Mouse (Mus musculus): ENCODE results near the gene Yap1. TPM values are rescaled to one million over a fixed set of nuclear protein-coding genes. Genes with fewer than 3 reads are reported as not detected.

Yap1 gene
- 32.2 and 37.7 TPM in 2 replicates for polyA plus RNA-seq (2014; fragmentation: Nextera tagmentation; extraction: Ambion mirVana)

DNA sequence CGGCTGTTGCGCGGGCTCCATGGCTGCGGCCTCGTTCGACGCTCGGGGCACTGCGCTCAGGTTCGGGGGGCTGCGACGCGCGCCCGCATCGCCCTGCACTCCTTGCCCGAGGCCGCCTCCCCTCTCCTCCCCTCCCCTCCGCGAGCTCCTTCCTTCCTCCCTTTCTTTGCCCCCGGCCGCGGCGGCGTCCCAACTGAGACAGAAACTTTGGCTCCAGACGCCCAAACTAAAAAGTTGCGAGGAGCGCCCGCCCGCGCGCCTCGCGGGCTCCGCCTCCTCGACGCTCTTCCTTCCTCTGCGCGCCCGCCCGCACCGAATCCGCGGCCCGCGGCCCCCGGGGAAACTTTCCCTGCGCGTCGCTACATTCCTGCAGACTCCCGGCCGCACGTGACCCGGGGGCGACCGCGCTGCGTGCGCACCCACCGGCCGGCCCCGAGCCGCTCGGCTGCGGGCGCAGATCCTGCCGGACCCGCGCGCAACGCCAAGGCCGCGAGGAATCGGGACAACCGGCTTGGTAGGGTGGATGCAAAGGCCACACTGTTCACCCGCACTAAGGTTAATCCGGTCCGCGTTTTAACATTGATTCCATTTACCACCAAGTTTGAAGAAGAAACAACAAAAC, at the start of gene Yap1:
TSS of gene Yap1 (minus strand) at position 227 of the 622 bp plus-strand sequence.
- Histone ChIP-seq H3K27me3 (replicated peaks; ENCODE audit: control insufficient read depth, insufficient read depth, low read length) (no peaks in the 10 kb centered on the region), H3K4me2 (ENCODE audit: low read depth, low read length) (peak within 1 kb of the TSS; percentile 60), H3K4me1 (ENCODE audit: control insufficient read depth, insufficient read depth, low read length) (peaks cover 13% of the 10 kb centered on the region), H3K9ac (ENCODE audit: low read depth, low read length) (peak within 1 kb of the TSS; percentile 99), H3K9me3 (ENCODE audit: control insufficient read depth, low read length) (no peaks in the 10 kb centered on the region), H3K27ac (replicated peaks; ENCODE audit: low read depth, low read length) (peak within 1 kb of the TSS; percentile 99), H3K4me3 (ENCODE audit: low read depth, low read length) (peak within 1 kb of the TSS; percentile 83), H3K36me3 (ENCODE audit: control insufficient read depth, insufficient read depth, low read length) (peaks cover 21% of the 10 kb centered on the region)
- 1% methylated on average over 52 of the region's 79 CpGs for whole genome bisulfite sequencing
- DNase-seq (ENCODE audit: low spot score) = peak; percentile 96
- peak; percentile 92 for ATAC-seq (ENCODE audit: low read depth)

DNA sequence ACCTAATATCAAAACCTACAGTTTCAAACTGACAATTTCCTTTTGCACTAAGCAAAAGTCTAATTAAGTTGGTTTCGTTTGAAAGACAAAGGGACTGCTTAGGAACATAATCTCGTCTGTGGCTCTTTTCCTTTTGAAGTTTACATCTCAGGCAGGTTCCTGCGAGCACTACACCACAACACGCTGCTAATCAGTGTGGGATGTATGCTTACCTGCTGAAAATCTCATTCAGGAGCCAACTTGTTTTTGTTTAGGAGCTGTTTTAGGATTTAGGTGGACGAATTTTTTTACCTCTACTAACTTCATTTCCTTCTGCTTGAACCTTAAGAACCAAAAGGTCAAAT, 38.6 kb upstream of the Yap1 start:
- peak overlapping the region; percentile 82; the same call in 1 of the 2 replicates for H3K27ac ChIP-seq (replicated peaks; ENCODE audit: low read depth, low read length)
- WGBS = 11% methylated on average over 5 of the region's 5 CpGs
- peak overlapping the region; percentile 65 for H3K4me2 ChIP-seq (ENCODE audit: low read depth, low read length)

DNA sequence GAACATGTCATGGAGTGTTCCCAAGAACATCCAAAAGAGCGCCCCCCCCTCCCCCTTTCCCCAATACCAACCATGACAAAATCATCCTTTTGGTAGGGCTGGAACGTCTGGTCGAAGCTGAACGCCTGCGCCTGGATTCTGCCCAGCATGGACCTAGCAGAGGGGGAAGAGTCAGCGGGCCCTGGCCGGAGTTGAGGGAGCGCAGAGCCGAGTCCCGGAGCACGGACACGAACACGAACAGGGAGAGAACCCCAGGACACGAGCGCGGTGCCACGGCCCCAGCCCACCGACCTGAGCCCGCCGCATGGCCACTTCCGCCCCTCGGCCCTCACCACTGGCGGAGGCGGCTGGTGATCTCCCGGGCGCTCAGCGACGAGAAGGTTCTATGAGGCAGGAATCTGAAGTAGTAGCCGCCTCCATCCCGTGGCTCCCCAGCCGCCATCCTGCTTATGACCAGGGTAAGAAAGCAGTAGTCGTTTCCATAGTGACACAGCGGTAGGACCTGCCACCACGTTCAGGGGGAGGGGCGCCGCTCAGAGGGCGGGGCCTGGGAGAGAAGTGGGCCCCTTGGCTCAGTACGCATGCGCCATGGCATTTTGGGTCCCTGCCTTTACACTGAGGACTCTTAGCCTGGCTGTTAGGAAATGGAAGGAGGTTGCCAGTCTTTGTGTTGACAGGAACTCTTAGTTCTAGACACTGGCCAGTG, 38.1 kb upstream of the Yap1 start, which contains the start of gene Cfap300:
TSS of gene Cfap300 (minus strand) at position 486 of the 706 bp plus-strand sequence.
- H3K27ac ChIP-seq (replicated peaks; ENCODE audit: low read depth, low read length) = peak within 1 kb of the TSS; percentile 82
- no peaks in the 10 kb centered on the region for H3K27me3 ChIP-seq (replicated peaks; ENCODE audit: control insufficient read depth, insufficient read depth, low read length)
- H3K4me3 ChIP-seq (ENCODE audit: low read depth, low read length) = peak within 1 kb of the TSS; percentile 76
- peak within 1 kb of the TSS; percentile 80 for H3K9ac ChIP-seq (ENCODE audit: low read depth, low read length)
- H3K4me2 ChIP-seq (ENCODE audit: low read depth, low read length) = peak within 1 kb of the TSS; percentile 65
- ATAC-seq (ENCODE audit: low read depth) = peak; percentile 97
- no peaks in the 10 kb centered on the region for H3K36me3 ChIP-seq (ENCODE audit: control insufficient read depth, insufficient read depth, low read length)
- under 1% methylated on average over 30 of the region's 39 CpGs for WGBS
- DNase-seq (ENCODE audit: low spot score) = peak; percentile 98
- no peaks in the 10 kb centered on the region for H3K9me3 ChIP-seq (ENCODE audit: control insufficient read depth, low read length)
- peaks cover 9% of the 10 kb centered on the region for H3K4me1 ChIP-seq (ENCODE audit: control insufficient read depth, insufficient read depth, low read length)

More for the DNA sequence above, 38.6 kb upstream of the Yap1 start:
- Histone ChIP-seq H3K4me3 (ENCODE audit: low read depth, low read length) (peak overlapping the region; percentile 76), H3K4me1 (ENCODE audit: control insufficient read depth, insufficient read depth, low read length) (peaks cover 9% of the 10 kb centered on the region), H3K9ac (ENCODE audit: low read depth, low read length) (peak overlapping the region; percentile 80; the same call in 1 of the 2 replicates), H3K36me3 (ENCODE audit: control insufficient read depth, insufficient read depth, low read length) (no peaks in the 10 kb centered on the region), H3K27me3 (replicated peaks; ENCODE audit: control insufficient read depth, insufficient read depth, low read length) (no peaks in the 10 kb centered on the region), H3K9me3 (ENCODE audit: control insufficient read depth, low read length) (no peaks in the 10 kb centered on the region)
- DNase-seq (ENCODE audit: low spot score) (no peak), ATAC-seq (ENCODE audit: low read depth) (peak; percentile 46; the same call in 1 of the 2 replicates)

DNA sequence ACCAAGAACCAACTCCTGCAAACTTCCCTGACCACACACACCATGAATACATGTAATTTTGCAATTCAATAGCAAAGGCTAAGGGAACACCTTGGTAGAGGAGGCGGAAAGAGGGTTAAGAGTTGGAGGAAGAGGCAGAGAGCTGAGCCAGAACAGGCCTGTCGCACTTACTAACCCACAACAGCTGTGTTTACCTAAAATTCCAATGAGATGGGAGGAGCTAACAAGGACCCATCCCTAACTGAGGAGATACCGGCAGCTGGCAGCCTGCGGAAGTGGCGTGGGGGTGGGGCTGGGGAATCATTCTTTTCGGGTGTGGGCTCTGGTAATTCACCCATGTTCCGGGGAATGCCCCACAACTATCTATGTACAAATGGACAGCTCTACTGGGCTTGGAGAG, 31.1 kb upstream of the Yap1 start:
- H3K4me2 ChIP-seq (ENCODE audit: low read depth, low read length) = no peak overlapping the region
- 19% methylated on average over 7 of the region's 7 CpGs for WGBS

DNA sequence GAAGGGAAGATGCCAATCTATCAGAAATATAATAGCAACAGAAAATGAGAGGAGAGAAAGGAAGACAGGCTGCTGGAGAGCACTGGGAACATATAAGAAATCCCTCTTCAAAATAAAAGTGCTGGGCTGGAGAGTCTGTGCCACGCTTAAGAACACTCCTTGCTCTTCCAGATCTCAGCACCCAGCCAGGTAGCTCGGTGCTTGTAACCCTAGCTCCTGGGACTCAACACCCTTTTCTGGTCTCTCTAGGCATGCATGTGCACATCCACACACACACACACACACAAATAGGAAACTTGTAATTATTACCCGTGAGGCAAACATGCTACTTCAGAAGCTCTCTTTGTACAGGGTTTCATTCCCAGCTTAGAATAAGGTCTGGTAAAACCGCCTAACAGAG, 30.7 kb upstream of the Yap1 start:
- no peaks in the 10 kb centered on the region for H3K9me3 ChIP-seq (ENCODE audit: control insufficient read depth, low read length)
- no peaks in the 10 kb centered on the region for H3K36me3 ChIP-seq (ENCODE audit: control insufficient read depth, insufficient read depth, low read length)
- peak; percentile 51; the same call in 1 of the 2 replicates for ATAC-seq (ENCODE audit: low read depth)
- H3K4me1 ChIP-seq (ENCODE audit: control insufficient read depth, insufficient read depth, low read length) = peaks cover 5% of the 10 kb centered on the region; the same call in 1 of the 2 replicates
- H3K9ac ChIP-seq (ENCODE audit: low read depth, low read length) = no peak overlapping the region
- DNase-seq (ENCODE audit: low spot score) = peak; percentile 14
- H3K27me3 ChIP-seq (replicated peaks; ENCODE audit: control insufficient read depth, insufficient read depth, low read length) = no peaks in the 10 kb centered on the region
- WGBS = 27% methylated on average over 4 of the region's 4 CpGs
- H3K4me3 ChIP-seq (ENCODE audit: low read depth, low read length) = no peak overlapping the region
- H3K27ac ChIP-seq (replicated peaks; ENCODE audit: low read depth, low read length) = no peak overlapping the region; the same call in 1 of the 2 replicates
- H3K4me2 ChIP-seq (ENCODE audit: low read depth, low read length) = no peak overlapping the region

More for the DNA sequence above, 31.1 kb upstream of the Yap1 start:
- ATAC-seq (ENCODE audit: low read depth) (peak; percentile 78), DNase-seq (ENCODE audit: low spot score) (peak; percentile 45)
- Histone ChIP-seq H3K27ac (replicated peaks; ENCODE audit: low read depth, low read length) (no peak overlapping the region; the same call in 1 of the 2 replicates), H3K27me3 (replicated peaks; ENCODE audit: control insufficient read depth, insufficient read depth, low read length) (no peaks in the 10 kb centered on the region), H3K9ac (ENCODE audit: low read depth, low read length) (no peak overlapping the region), H3K36me3 (ENCODE audit: control insufficient read depth, insufficient read depth, low read length) (no peaks in the 10 kb centered on the region), H3K4me3 (ENCODE audit: low read depth, low read length) (no peak overlapping the region), H3K9me3 (ENCODE audit: control insufficient read depth, low read length) (no peaks in the 10 kb centered on the region), H3K4me1 (ENCODE audit: control insufficient read depth, insufficient read depth, low read length) (peaks cover 5% of the 10 kb centered on the region; the same call in 1 of the 2 replicates)

DNA sequence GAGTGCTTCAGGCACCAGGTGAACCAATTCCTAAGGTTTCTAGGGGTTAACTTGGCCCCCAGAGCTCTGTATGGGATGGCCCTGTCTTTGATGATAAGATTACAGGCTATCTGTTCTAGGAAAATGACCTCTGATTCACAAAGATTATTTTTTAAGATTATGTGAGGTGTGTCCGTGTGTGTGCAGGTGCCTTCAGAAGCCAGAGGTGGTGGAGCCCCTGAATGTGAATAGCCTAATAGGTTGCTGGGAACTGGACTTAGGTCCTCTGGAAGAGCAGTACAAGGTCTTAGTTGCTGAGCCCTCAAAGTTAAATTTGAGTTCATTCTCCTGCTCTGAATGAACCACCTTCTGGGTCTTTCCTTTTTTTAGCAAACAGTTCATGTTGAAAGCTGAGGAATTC, 29.7 kb upstream of the Yap1 start:
- Histone ChIP-seq H3K27me3 (replicated peaks; ENCODE audit: control insufficient read depth, insufficient read depth, low read length) (no peaks in the 10 kb centered on the region), H3K4me2 (ENCODE audit: low read depth, low read length) (no peak overlapping the region), H3K36me3 (ENCODE audit: control insufficient read depth, insufficient read depth, low read length) (no peaks in the 10 kb centered on the region), H3K27ac (replicated peaks; ENCODE audit: low read depth, low read length) (no peak overlapping the region), H3K4me1 (ENCODE audit: control insufficient read depth, insufficient read depth, low read length) (peaks cover 5% of the 10 kb centered on the region; the same call in 1 of the 2 replicates), H3K4me3 (ENCODE audit: low read depth, low read length) (no peak overlapping the region), H3K9me3 (ENCODE audit: control insufficient read depth, low read length) (no peaks in the 10 kb centered on the region), H3K9ac (ENCODE audit: low read depth, low read length) (no peak overlapping the region)
- ATAC-seq (ENCODE audit: low read depth) = no peak
- WGBS = 56% methylated on average over 1 of the region's 1 CpGs
- DNase-seq (ENCODE audit: low spot score) = no peak

DNA sequence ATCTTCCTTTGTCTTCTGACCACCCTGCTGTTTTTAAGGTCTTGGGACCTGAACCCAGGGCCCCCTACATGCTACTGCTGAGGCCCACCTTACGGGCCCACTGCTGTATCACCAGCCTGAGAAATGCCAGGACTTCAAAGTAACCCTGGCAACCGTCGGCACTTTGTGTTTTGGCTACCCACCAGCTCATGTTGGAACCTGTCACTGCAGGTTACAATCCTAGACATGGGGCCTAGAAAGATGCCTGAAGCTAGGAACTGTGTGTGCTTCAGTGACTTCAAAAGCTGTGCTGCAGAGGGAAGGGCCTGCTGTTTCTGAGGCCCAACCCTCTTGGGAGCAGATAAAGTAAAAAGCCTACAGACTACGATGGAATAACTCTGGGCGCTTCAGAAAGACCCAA, 28.5 kb upstream of the Yap1 start:
- ATAC-seq (ENCODE audit: low read depth) = peak; percentile 70
- no peak overlapping the region for H3K9ac ChIP-seq (ENCODE audit: low read depth, low read length)
- DNase-seq (ENCODE audit: low spot score) = peak; percentile 77
- 76% methylated on average over 5 of the region's 5 CpGs for WGBS
- no peaks in the 10 kb centered on the region for H3K27me3 ChIP-seq (replicated peaks; ENCODE audit: control insufficient read depth, insufficient read depth, low read length)
- peaks cover 5% of the 10 kb centered on the region; the same call in 1 of the 2 replicates for H3K4me1 ChIP-seq (ENCODE audit: control insufficient read depth, insufficient read depth, low read length)
- no peak overlapping the region; the same call in 1 of the 2 replicates for H3K27ac ChIP-seq (replicated peaks; ENCODE audit: low read depth, low read length)
- H3K4me2 ChIP-seq (ENCODE audit: low read depth, low read length) = no peak overlapping the region
- H3K36me3 ChIP-seq (ENCODE audit: control insufficient read depth, insufficient read depth, low read length) = no peaks in the 10 kb centered on the region
- H3K9me3 ChIP-seq (ENCODE audit: control insufficient read depth, low read length) = no peaks in the 10 kb centered on the region
- no peak overlapping the region for H3K4me3 ChIP-seq (ENCODE audit: low read depth, low read length)

DNA sequence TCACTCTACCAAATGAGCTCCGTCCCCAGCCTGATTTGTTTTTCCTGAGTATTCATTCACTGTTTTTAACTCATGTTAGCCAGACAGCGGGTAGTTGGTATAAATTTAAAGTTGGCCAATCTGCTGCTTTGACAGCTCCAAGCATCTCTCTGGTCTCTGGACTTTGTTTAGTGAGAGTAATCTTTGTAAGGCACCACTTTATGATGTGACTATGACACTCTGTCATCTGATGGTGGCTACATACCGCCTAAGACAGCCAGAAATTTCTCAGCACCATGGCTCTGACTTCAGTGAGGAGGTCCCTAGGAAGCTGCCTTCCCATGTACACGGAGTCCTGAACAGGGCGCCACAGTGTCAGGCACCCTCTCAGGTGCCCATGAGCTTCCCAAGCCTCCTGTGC, 14.2 kb upstream of the Yap1 start:
- H3K27ac ChIP-seq (replicated peaks; ENCODE audit: low read depth, low read length) = no peak overlapping the region
- 86% methylated on average over 5 of the region's 5 CpGs for WGBS

More for the DNA sequence above, 14.2 kb upstream of the Yap1 start:
- Histone ChIP-seq H3K36me3 (ENCODE audit: control insufficient read depth, insufficient read depth, low read length) (no peaks in the 10 kb centered on the region), H3K4me3 (ENCODE audit: low read depth, low read length) (no peak overlapping the region), H3K9ac (ENCODE audit: low read depth, low read length) (no peak overlapping the region), H3K27me3 (replicated peaks; ENCODE audit: control insufficient read depth, insufficient read depth, low read length) (no peaks in the 10 kb centered on the region), H3K4me1 (ENCODE audit: control insufficient read depth, insufficient read depth, low read length) (no peaks in the 10 kb centered on the region), H3K4me2 (ENCODE audit: low read depth, low read length) (no peak overlapping the region), H3K9me3 (ENCODE audit: control insufficient read depth, low read length) (no peaks in the 10 kb centered on the region)
- DNase-seq (ENCODE audit: low spot score) (no peak), ATAC-seq (ENCODE audit: low read depth) (no peak)

Measured in embryonic facial prominence, embryonic 14.5 days (tissue).